ENCODE assay signal across 9 mouse cellular contexts in genomic region chr3:84937360-84938355, GRCm38 (mm10).
DNase-seq lines count a peak whose midpoint lies in the region; ATAC-seq and TF ChIP-seq lines count a peak whose summit lies in the region.
"Had no signal": no experiment of that assay in that cellular context is flagged by ENCODE, and none has a peak within 500 bp of the region (broad histone marks: within the 10 kb centered on the region; RNA-seq: fewer than 3 reads in every experiment).

No protein-coding gene starts in this region.

- no peak overlapping the region for H3K27ac ChIP-seq in liver, embryonic 12.5 days
- H3K27ac ChIP-seq in forebrain, embryonic 15.5 days (replicated peaks), result peak overlapping the region; percentile 84
- H3K27ac ChIP-seq in kidney, adult 2 months (ENCODE audit: insufficient read depth, low read depth, low read length), result no peak overlapping the region
- H3K27ac ChIP-seq: heart, embryonic 15.5 days had no signal

- TF ChIP-seq CTCF in kidney, adult 2 months (conservative IDR thresholded peaks at IDR 0.05; ENCODE audit: insufficient read depth, insufficient read length, low read depth, low read length), result no peak

- no peak for ATAC-seq in liver, embryonic 12.5 days
- peak; percentile 96 for ATAC-seq in forebrain, embryonic 15.5 days (replicated peaks)

- no peak overlapping the region for H3K4me2 ChIP-seq in liver, embryonic 12.5 days
- peak overlapping the region; percentile 19; the same call in 1 of the 2 replicates for H3K4me2 ChIP-seq in forebrain, embryonic 15.5 days (replicated peaks)
- H3K4me2 ChIP-seq: heart, embryonic 15.5 days had no signal

- H3K4me3 ChIP-seq in liver, embryonic 12.5 days, result no peak overlapping the region
- no peak overlapping the region for H3K4me3 ChIP-seq in forebrain, embryonic 15.5 days
- no peak overlapping the region for H3K4me3 ChIP-seq in kidney, adult 2 months (ENCODE audit: insufficient read depth, low read depth, low read length)
- H3K4me3 ChIP-seq: heart, embryonic 15.5 days had no signal

- peak; percentile 11 for DNase-seq in liver
- peak; percentile 23 to 47 for DNase-seq in left cerebral cortex, postnatal 36 days (ENCODE audit: low spot score in 2 of 2)
- DNase-seq in retina, postnatal 1 day, result peak; percentile 98
- DNase-seq in kidney, adult 2 months, result no peak
- DNase-seq in gastrocnemius, postnatal 36 days, result no peak
- DNase-seq in kidney, postnatal 25 days, result no peak

- intact Hi-C loops in left cerebral cortex, postnatal 36 days (cut with DNase I), result loop anchor here (5.0 kb wide), 1 partner anchor 635 kb away; the partner anchor contains the start of gene Gatb
- intact Hi-C loops in gastrocnemius, postnatal 36 days (cut with DNase I), result no loop called here

- no peaks in the 10 kb centered on the region for H3K9me3 ChIP-seq in liver, embryonic 12.5 days (replicated peaks)
- no peaks in the 10 kb centered on the region for H3K9me3 ChIP-seq in forebrain, embryonic 15.5 days
- H3K9me3 ChIP-seq: heart, embryonic 15.5 days had no signal

- no peak overlapping the region for H3K9ac ChIP-seq in liver, embryonic 12.5 days
- H3K9ac ChIP-seq in forebrain, embryonic 15.5 days (replicated peaks), result no peak overlapping the region
- H3K9ac ChIP-seq: heart, embryonic 15.5 days had no signal

- H3K4me1 ChIP-seq in liver, embryonic 12.5 days, result peaks cover 10% of the 10 kb centered on the region
- H3K4me1 ChIP-seq in forebrain, embryonic 15.5 days, result peaks cover 17% of the 10 kb centered on the region
- H3K4me1 ChIP-seq in kidney, adult 2 months (ENCODE audit: control insufficient read depth, insufficient read depth, low read length), result no peaks in the 10 kb centered on the region
- H3K4me1 ChIP-seq: heart, embryonic 15.5 days had no signal

- no peaks in the 10 kb centered on the region for H3K27me3 ChIP-seq in liver, embryonic 12.5 days (replicated peaks)
- H3K27me3 ChIP-seq in forebrain, embryonic 15.5 days, result no peaks in the 10 kb centered on the region
- no peaks in the 10 kb centered on the region for H3K27me3 ChIP-seq in kidney, adult 2 months (replicated peaks; ENCODE audit: control insufficient read depth, insufficient read depth, low read length)
- H3K27me3 ChIP-seq: heart, embryonic 15.5 days had no signal

- TF ChIP-seq POLR2A in kidney, adult 2 months (IDR thresholded peaks at IDR 0.05; ENCODE audit: low read depth, low read length), result no peak

- 58% methylated on average over 12 of the region's 12 CpGs for WGBS in liver, embryonic 12.5 days (ENCODE audit: insufficient replicate concordance)
- 16% methylated on average over 12 of the region's 12 CpGs for WGBS in forebrain, embryonic 15.5 days
- 66% methylated on average over 12 of the region's 12 CpGs for WGBS in kidney, adult 2 months

- H3K36me3 ChIP-seq in liver, embryonic 12.5 days, result no peaks in the 10 kb centered on the region
- no peaks in the 10 kb centered on the region for H3K36me3 ChIP-seq in forebrain, embryonic 15.5 days
- H3K36me3 ChIP-seq in kidney, adult 2 months (ENCODE audit: control insufficient read depth, insufficient read depth, low read length), result no peaks in the 10 kb centered on the region
- H3K36me3 ChIP-seq: heart, embryonic 15.5 days had no signal

Comparison
In these comparisons a context has a peak if more than half of its experiments do, and no peak if none do; other contexts are left out.
1. DNase-seq: peak in liver (single experiment), left cerebral cortex, postnatal 36 days (2 of 2) and retina, postnatal 1 day (single experiment); none in kidney, adult 2 months (single experiment), gastrocnemius, postnatal 36 days (0 of 2) and kidney, postnatal 25 days (0 of 2).